ENCODE assay signal across 15 mouse cellular contexts in the genomic region with DNA sequence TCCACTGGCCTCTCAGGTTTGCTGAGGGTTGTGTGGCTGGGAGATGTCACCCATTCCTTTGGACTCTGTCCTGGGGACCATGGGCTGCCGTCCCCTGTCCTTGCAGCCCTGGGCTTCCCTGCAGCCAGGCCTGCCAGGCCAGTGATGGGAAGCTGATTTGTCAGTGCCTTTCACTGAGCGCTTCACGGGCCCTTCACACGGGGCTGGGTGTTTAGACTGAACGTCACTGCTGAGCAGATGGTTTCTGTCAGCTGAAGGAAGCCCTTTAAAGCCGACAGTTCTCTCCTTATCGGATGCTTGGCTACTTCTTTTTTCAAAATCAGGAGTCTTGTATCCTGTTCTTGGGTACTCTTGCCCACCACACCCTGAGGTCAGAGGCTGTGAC.
DNase-seq lines count a peak whose midpoint lies in the region; ATAC-seq and TF ChIP-seq lines count a peak whose summit lies in the region.
"Had no signal": no experiment of that assay in that cellular context is flagged by ENCODE, and none has a peak within 500 bp of the region (broad histone marks: within the 10 kb centered on the region; RNA-seq: fewer than 3 reads in every experiment).

No protein-coding gene starts in this region.

- H3K4me1 ChIP-seq in heart, embryonic 14.5 days (ENCODE audit: control insufficient read depth in 2 of 2, insufficient read depth in 2 of 2, low read length in 2 of 2): peaks cover 32 to 39% of the 10 kb centered on the region in 2 experiments
- peaks cover 31% of the 10 kb centered on the region for H3K4me1 ChIP-seq in lung, embryonic 14.5 days (ENCODE audit: insufficient read depth)
- H3K4me1 ChIP-seq in lung, adult 2 months (ENCODE audit: control insufficient read depth, insufficient read depth, low read length): peaks cover 8% of the 10 kb centered on the region
- peaks cover 40% of the 10 kb centered on the region for H3K4me1 ChIP-seq in stomach, embryonic 15.5 days
- peaks cover 13% of the 10 kb centered on the region for H3K4me1 ChIP-seq in midbrain, embryonic 15.5 days

- peak overlapping the region in 1 of 2 experiments; percentile 11; a peak in 1 of 4 replicates for H3K27ac ChIP-seq in heart, embryonic 14.5 days (replicated peaks in 1 of 2; ENCODE audit: control insufficient read depth in 1 of 2, insufficient read depth in 1 of 2, low read depth in 2 of 2, low read length in 2 of 2)
- peak overlapping the region; percentile 86 for H3K27ac ChIP-seq in lung, embryonic 14.5 days (ENCODE audit: low read depth)
- peak overlapping the region; percentile 61; the same call in 1 of the 2 replicates for H3K27ac ChIP-seq in stomach, embryonic 15.5 days
- no peak overlapping the region for H3K27ac ChIP-seq in midbrain, embryonic 15.5 days
- H3K27ac ChIP-seq: hindbrain, postnatal 0 days; liver, embryonic 15.5 days; neural tube, embryonic 15.5 days had no signal

- H3K36me3 ChIP-seq in heart, embryonic 14.5 days (ENCODE audit: control insufficient read depth, insufficient read depth, low read length): peaks cover 71% of the 10 kb centered on the region
- H3K36me3 ChIP-seq in lung, embryonic 14.5 days (ENCODE audit: insufficient read depth): peaks cover 86% of the 10 kb centered on the region
- H3K36me3 ChIP-seq in stomach, embryonic 15.5 days: peaks cover 45% of the 10 kb centered on the region
- H3K36me3 ChIP-seq in midbrain, embryonic 15.5 days (replicated peaks): no peaks in the 10 kb centered on the region

- no peaks in the 10 kb centered on the region for H3K27me3 ChIP-seq in heart, embryonic 14.5 days (ENCODE audit: control insufficient read depth, insufficient read depth, low read length)
- H3K27me3 ChIP-seq in lung, embryonic 14.5 days (ENCODE audit: insufficient read depth, low read length): no peaks in the 10 kb centered on the region
- no peaks in the 10 kb centered on the region for H3K27me3 ChIP-seq in stomach, embryonic 15.5 days (replicated peaks)
- H3K27me3 ChIP-seq in midbrain, embryonic 15.5 days (replicated peaks): no peaks in the 10 kb centered on the region
- H3K27me3 ChIP-seq: liver, embryonic 15.5 days; neural tube, embryonic 15.5 days had no signal

- no peak for TF ChIP-seq CTCF in lung, embryonic 14.5 days (IDR thresholded peaks at IDR 0.05; ENCODE audit: low read depth)
- no peak for TF ChIP-seq CTCF in lung, adult 2 months (IDR thresholded peaks at IDR 0.05; ENCODE audit: insufficient read depth, low read length)

- no peak overlapping the region for H3K4me3 ChIP-seq in heart, embryonic 14.5 days (ENCODE audit: control insufficient read depth in 1 of 2, insufficient read depth in 1 of 2, low read depth in 1 of 2, low read length in 2 of 2)
- no peak overlapping the region for H3K4me3 ChIP-seq in lung, embryonic 14.5 days (ENCODE audit: low read depth, low read length)
- H3K4me3 ChIP-seq in lung, adult 2 months (replicated peaks; ENCODE audit: extremely low read depth, low read depth, low read length): no peak overlapping the region
- H3K4me3 ChIP-seq in stomach, embryonic 15.5 days (replicated peaks): no peak overlapping the region
- H3K4me3 ChIP-seq in midbrain, embryonic 15.5 days: no peak overlapping the region
- H3K4me3 ChIP-seq: liver, embryonic 15.5 days; neural tube, embryonic 15.5 days had no signal

- H3K9me3 ChIP-seq in heart, embryonic 14.5 days (ENCODE audit: control insufficient read depth, low read length): no peaks in the 10 kb centered on the region
- no peaks in the 10 kb centered on the region for H3K9me3 ChIP-seq in lung, embryonic 14.5 days (ENCODE audit: low read depth, low read length)
- no peaks in the 10 kb centered on the region for H3K9me3 ChIP-seq in stomach, embryonic 15.5 days
- H3K9me3 ChIP-seq in midbrain, embryonic 15.5 days: no peaks in the 10 kb centered on the region
- H3K9me3 ChIP-seq: liver, embryonic 15.5 days; neural tube, embryonic 15.5 days had no signal

- no peak for DNase-seq in heart, postnatal 10 days
- peak; percentile 91 for DNase-seq in lung, embryonic 14.5 days
- DNase-seq in lung, adult 2 months: no peak
- peak; percentile 54 to 62 for DNase-seq in kidney, postnatal 4 days
- no peak for DNase-seq in cerebellum, postnatal 4 days (ENCODE audit: low spot score in 2 of 2)
- DNase-seq: adrenal gland, postnatal 36 days; cerebellum, adult 8-10 months; right cerebral cortex, postnatal 14 days had no signal

- 0 out of 2 replicates have a peak overlapping the region, but pooled peaks have one; percentile 45 for H3K9ac ChIP-seq in heart, embryonic 14.5 days (ENCODE audit: low read length)
- H3K9ac ChIP-seq in lung, embryonic 14.5 days: peak overlapping the region; percentile 20; the same call in 1 of the 2 replicates
- H3K9ac ChIP-seq in stomach, embryonic 15.5 days: no peak overlapping the region
- H3K9ac ChIP-seq in midbrain, embryonic 15.5 days: no peak overlapping the region
- H3K9ac ChIP-seq: liver, embryonic 15.5 days; neural tube, embryonic 15.5 days had no signal

- H3K4me2 ChIP-seq in heart, embryonic 14.5 days (ENCODE audit: low read length): no peak overlapping the region
- no peak overlapping the region for H3K4me2 ChIP-seq in lung, embryonic 14.5 days
- no peak overlapping the region for H3K4me2 ChIP-seq in stomach, embryonic 15.5 days
- H3K4me2 ChIP-seq in midbrain, embryonic 15.5 days: no peak overlapping the region
- H3K4me2 ChIP-seq: liver, embryonic 15.5 days; neural tube, embryonic 15.5 days had no signal

- intact Hi-C loops in heart, postnatal 10 days (cut with DNase I): no loop called here

- TF ChIP-seq POLR2A in lung, adult 2 months (IDR thresholded peaks at IDR 0.05; ENCODE audit: borderline replicate concordance, extremely low read depth, low read depth, low read length): no peak

- 14% methylated on average over 7 of the region's 7 CpGs for WGBS in heart, embryonic 14.5 days
- 26% methylated on average over 7 of the region's 7 CpGs for WGBS in lung, embryonic 14.5 days
- 60% methylated on average over 7 of the region's 7 CpGs for WGBS in lung, adult 2 months
- WGBS in stomach, embryonic 15.5 days: 33% methylated on average over 7 of the region's 7 CpGs
- WGBS in midbrain, embryonic 15.5 days: 72% methylated on average over 7 of the region's 7 CpGs

- no peak; the same call in 1 of the 2 replicates for ATAC-seq in heart, embryonic 14.5 days (ENCODE audit: insufficient number of reproducible peaks, insufficient read depth, low FRiP score, low read depth)
- peak; percentile 78 for ATAC-seq in lung, embryonic 14.5 days (ENCODE audit: insufficient read depth)
- no peak; the same call in 1 of the 2 replicates for ATAC-seq in stomach, embryonic 15.5 days (ENCODE audit: insufficient read depth, low FRiP score, low read depth)
- no peak for ATAC-seq in midbrain, embryonic 15.5 days (replicated peaks)
- ATAC-seq: hindbrain, postnatal 0 days; midbrain, embryonic 16.5 days had no signal

Comparison
In these comparisons a context has a peak if more than half of its experiments do, and no peak if none do; other contexts are left out.
1. DNase-seq: peak in lung, embryonic 14.5 days (single experiment) and kidney, postnatal 4 days (2 of 2); none in heart, postnatal 10 days (0 of 2), lung, adult 2 months (single experiment) and cerebellum, postnatal 4 days (0 of 2).
2. H3K9ac ChIP-seq: peak in heart, embryonic 14.5 days (single experiment) and lung, embryonic 14.5 days (single experiment); none in stomach, embryonic 15.5 days (single experiment) and midbrain, embryonic 15.5 days (single experiment).